Mouse (Mus musculus): ENCODE data around the gene Sds. TPM values are rescaled to one million over a fixed set of nuclear protein-coding genes. Genes with fewer than 3 reads are reported as not detected.

Sds gene
- total and polyA plus RNA-seq, 2 experiments from 2014 or later, result 0.20 TPM; not detected in 1

- TF ChIP-seq CTCF (IDR thresholded peaks at IDR 0.05; ENCODE audit: low read depth), result no peak
- DNase-seq (ENCODE audit: low spot score), result no peak
- H3K36me3 ChIP-seq (ENCODE audit: insufficient read depth, low read length), result 0 out of 2 replicates have a peak, but pooled peaks cover 5% of the 10 kb centered on the region
- no peak overlapping the region for H3K4me3 ChIP-seq (ENCODE audit: low read length)
- H3K27ac ChIP-seq, result no peak overlapping the region
- no peak overlapping the region for H3K9ac ChIP-seq (replicated peaks; ENCODE audit: low read length)
- H3K9me3 ChIP-seq (ENCODE audit: low read length), result no peaks in the 10 kb centered on the region
- 74% methylated on average over 4 of the region's 4 CpGs for WGBS
- H3K27me3 ChIP-seq (ENCODE audit: insufficient read depth, low read length), result no peaks in the 10 kb centered on the region
- H3K4me1 ChIP-seq (ENCODE audit: insufficient read depth, low read length), result no peaks in the 10 kb centered on the region
- H3K4me2 ChIP-seq (ENCODE audit: low read depth, low read length), result no peak overlapping the region
- ATAC-seq, result no peak
Measured at GRCm38 (mm10) chr5:120479538-120479937, 3.2 kb downstream of the Sds start.

DNA sequence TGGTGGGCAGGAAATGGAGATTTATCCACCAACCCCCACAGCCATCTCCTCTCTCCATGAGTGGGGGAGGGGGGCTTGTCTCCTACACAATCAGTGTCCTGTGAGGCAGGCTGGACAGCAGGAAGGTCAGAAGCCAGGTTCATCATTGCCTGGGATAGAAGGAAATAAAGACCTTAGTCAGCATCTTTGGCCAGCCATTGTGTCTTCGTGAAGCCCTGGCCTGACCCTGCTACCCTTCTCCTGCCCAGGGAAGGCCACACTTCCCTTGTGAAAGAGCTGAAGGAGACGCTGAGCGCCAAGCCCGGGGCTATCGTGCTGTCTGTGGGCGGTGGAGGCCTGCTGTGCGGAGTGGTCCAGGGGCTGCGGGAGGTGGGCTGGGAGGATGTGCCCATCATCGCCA, 4.9 kb downstream of the Sds start:
- Histone ChIP-seq H3K4me2 (ENCODE audit: low read depth, low read length) (no peak overlapping the region), H3K9ac (replicated peaks; ENCODE audit: low read length) (no peak overlapping the region), H3K4me1 (ENCODE audit: insufficient read depth, low read length) (no peaks in the 10 kb centered on the region), H3K4me3 (ENCODE audit: low read length) (no peak overlapping the region), H3K36me3 (ENCODE audit: insufficient read depth, low read length) (peaks cover 17% of the 10 kb centered on the region; the same call in 1 of the 2 replicates), H3K27me3 (ENCODE audit: insufficient read depth, low read length) (no peaks in the 10 kb centered on the region), H3K9me3 (ENCODE audit: low read length) (no peaks in the 10 kb centered on the region), H3K27ac (no peak overlapping the region)
- DNase-seq (ENCODE audit: low spot score) (no peak), ATAC-seq (no peak)
- WGBS, result 49% methylated on average over 9 of the region's 9 CpGs
- TF ChIP-seq CTCF (IDR thresholded peaks at IDR 0.05; ENCODE audit: low read depth), result no peak

DNA sequence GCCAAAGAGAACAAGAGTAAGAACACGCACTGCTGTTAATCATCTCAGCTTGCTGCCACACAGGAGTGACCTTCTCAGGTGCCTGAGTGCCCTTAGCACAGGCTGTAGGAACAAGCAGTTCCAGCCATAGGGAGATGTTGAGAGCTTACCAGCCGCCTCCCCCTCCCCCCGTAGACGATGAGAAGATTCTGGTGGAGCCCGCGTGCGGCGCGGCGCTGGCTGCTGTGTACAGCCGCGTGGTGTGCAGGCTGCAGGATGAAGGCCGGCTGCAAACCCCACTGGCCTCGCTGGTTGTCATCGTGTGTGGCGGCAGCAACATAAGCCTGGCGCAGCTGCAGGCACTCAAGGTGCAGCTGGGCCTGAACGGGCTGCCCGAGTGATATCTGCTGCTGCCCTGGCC, 7.1 kb downstream of the Sds start:
- Histone ChIP-seq H3K9me3 (ENCODE audit: low read length) (no peaks in the 10 kb centered on the region), H3K4me2 (ENCODE audit: low read depth, low read length) (no peak overlapping the region), H3K4me1 (ENCODE audit: insufficient read depth, low read length) (no peaks in the 10 kb centered on the region), H3K27ac (no peak overlapping the region), H3K9ac (replicated peaks; ENCODE audit: low read length) (no peak overlapping the region), H3K4me3 (ENCODE audit: low read length) (no peak overlapping the region), H3K27me3 (ENCODE audit: insufficient read depth, low read length) (no peaks in the 10 kb centered on the region), H3K36me3 (ENCODE audit: insufficient read depth, low read length) (peaks cover 34% of the 10 kb centered on the region)
- no peak for DNase-seq (ENCODE audit: low spot score)
- ATAC-seq, result no peak
- TF ChIP-seq CTCF (IDR thresholded peaks at IDR 0.05; ENCODE audit: low read depth), result no peak
- WGBS, result 85% methylated on average over 19 of the region's 19 CpGs

DNA sequence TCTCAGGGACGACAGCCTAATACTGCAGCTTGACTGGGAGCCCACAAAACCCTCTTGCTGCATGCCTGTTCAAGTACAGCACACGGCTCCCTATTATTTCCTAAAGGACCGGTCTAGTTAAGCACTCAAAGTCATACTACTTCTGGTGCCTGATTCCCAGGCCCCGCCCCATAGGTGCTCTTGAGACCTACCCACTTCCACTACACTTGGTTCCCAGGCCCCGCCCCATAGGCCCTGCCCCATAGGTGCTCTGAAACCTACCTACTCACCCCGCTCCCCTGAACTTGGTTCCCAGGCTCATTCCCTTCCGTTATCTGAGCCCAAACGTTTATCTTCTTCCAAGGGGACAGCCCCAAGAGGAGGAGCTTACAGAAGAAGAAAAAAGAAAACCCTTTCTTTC, 11.5 kb downstream of the Sds start:
- WGBS, result 88% methylated on average over 8 of the region's 8 CpGs
- no peak overlapping the region for H3K9ac ChIP-seq (replicated peaks; ENCODE audit: low read length)

GRCm38 (mm10) chr5:120490679-120491192, 14.4 kb downstream of the Sds start:
- DNase-seq (ENCODE audit: low spot score) (peak; percentile 80), ATAC-seq (peak; percentile 70)
- no peak overlapping the region for H3K9ac ChIP-seq (replicated peaks; ENCODE audit: low read length)
- H3K27me3 ChIP-seq (ENCODE audit: insufficient read depth, low read length), result no peaks in the 10 kb centered on the region
- H3K36me3 ChIP-seq (ENCODE audit: insufficient read depth, low read length), result peaks cover 25% of the 10 kb centered on the region
- H3K4me1 ChIP-seq (ENCODE audit: insufficient read depth, low read length), result no peaks in the 10 kb centered on the region
- peak overlapping the region; percentile 32; the same call in 1 of the 2 replicates for H3K27ac ChIP-seq
- WGBS, result 51% methylated on average over 8 of the region's 8 CpGs
- no peak for TF ChIP-seq CTCF (IDR thresholded peaks at IDR 0.05; ENCODE audit: low read depth)
- no peaks in the 10 kb centered on the region for H3K9me3 ChIP-seq (ENCODE audit: low read length)
- no peak overlapping the region for H3K4me2 ChIP-seq (ENCODE audit: low read depth, low read length)
- H3K4me3 ChIP-seq (ENCODE audit: low read length), result no peak overlapping the region

More for the DNA sequence above, 11.5 kb downstream of the Sds start:
- DNase-seq (ENCODE audit: low spot score), result no peak
- no peak for ATAC-seq
- no peak overlapping the region for H3K4me2 ChIP-seq (ENCODE audit: low read depth, low read length)
- H3K4me3 ChIP-seq (ENCODE audit: low read length), result no peak overlapping the region
- H3K9me3 ChIP-seq (ENCODE audit: low read length), result no peaks in the 10 kb centered on the region
- TF ChIP-seq CTCF (IDR thresholded peaks at IDR 0.05; ENCODE audit: low read depth), result no peak
- peaks cover 38% of the 10 kb centered on the region for H3K36me3 ChIP-seq (ENCODE audit: insufficient read depth, low read length)
- H3K4me1 ChIP-seq (ENCODE audit: insufficient read depth, low read length), result no peaks in the 10 kb centered on the region
- no peak overlapping the region for H3K27ac ChIP-seq
- no peaks in the 10 kb centered on the region for H3K27me3 ChIP-seq (ENCODE audit: insufficient read depth, low read length)

DNA sequence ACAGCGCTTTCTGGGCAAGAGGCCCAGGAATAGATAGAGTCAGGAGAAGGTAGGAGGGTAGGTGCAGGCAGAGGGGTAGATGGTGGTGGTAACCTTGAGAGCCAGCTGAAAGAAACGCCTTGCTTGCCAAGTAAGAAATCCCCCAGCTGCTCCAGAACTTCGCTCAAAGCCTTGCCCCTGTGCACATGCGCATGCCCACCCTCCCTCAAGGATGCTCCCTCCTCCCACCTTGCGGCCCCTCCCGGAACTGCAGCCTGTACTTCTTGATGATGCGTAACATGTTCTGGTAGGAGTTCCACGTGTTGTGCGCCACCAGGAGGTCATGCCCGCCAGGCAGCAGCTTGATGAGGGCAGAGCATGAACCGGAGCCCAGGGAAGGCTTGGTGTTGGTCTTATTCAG, 16.1 kb downstream of the Sds start:
- Histone ChIP-seq H3K27ac (no peak overlapping the region), H3K4me3 (ENCODE audit: low read length) (no peak overlapping the region)
- WGBS, result 60% methylated on average over 11 of the region's 11 CpGs

DNA sequence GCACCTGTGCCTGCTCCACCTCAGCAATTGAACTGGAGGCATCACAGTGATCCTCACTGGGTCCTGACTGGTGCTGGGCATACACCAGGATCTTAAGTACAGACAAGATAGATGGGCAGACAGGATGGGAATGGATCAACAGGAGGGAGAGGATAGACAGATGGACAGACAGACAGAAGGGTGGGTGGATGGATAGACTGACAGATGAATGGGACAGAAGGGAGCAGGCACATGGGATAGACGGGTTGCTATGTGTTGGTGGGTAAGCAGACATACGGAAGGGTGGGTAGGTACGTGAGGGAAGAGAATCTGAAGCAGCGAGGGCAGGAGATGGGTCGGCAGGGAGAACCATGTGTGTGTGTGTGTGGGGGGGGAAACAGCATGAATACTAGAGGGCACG, 17.1 kb downstream of the Sds start:
- WGBS, result 80% methylated on average over 6 of the region's 6 CpGs
- TF ChIP-seq CTCF (IDR thresholded peaks at IDR 0.05; ENCODE audit: low read depth), result no peak

More for the DNA sequence above, 16.1 kb downstream of the Sds start:
- peak; percentile 69 for DNase-seq (ENCODE audit: low spot score)
- no peak; the same call in 1 of the 2 replicates for ATAC-seq
- Histone ChIP-seq H3K27me3 (ENCODE audit: insufficient read depth, low read length) (no peaks in the 10 kb centered on the region), H3K9ac (replicated peaks; ENCODE audit: low read length) (no peak overlapping the region), H3K9me3 (ENCODE audit: low read length) (no peaks in the 10 kb centered on the region), H3K4me1 (ENCODE audit: insufficient read depth, low read length) (no peaks in the 10 kb centered on the region), H3K36me3 (ENCODE audit: insufficient read depth, low read length) (peaks cover 11% of the 10 kb centered on the region; the same call in 1 of the 2 replicates), H3K4me2 (ENCODE audit: low read depth, low read length) (no peak overlapping the region)
- peak; percentile 82 for TF ChIP-seq CTCF (IDR thresholded peaks at IDR 0.05; ENCODE audit: low read depth)

More for the DNA sequence above, 17.1 kb downstream of the Sds start:
- Histone ChIP-seq H3K4me3 (ENCODE audit: low read length) (no peak overlapping the region), H3K27ac (no peak overlapping the region), H3K4me1 (ENCODE audit: insufficient read depth, low read length) (no peaks in the 10 kb centered on the region), H3K36me3 (ENCODE audit: insufficient read depth, low read length) (0 out of 2 replicates have a peak, but pooled peaks cover 6% of the 10 kb centered on the region), H3K27me3 (ENCODE audit: insufficient read depth, low read length) (no peaks in the 10 kb centered on the region), H3K4me2 (ENCODE audit: low read depth, low read length) (no peak overlapping the region), H3K9me3 (ENCODE audit: low read length) (no peaks in the 10 kb centered on the region), H3K9ac (replicated peaks; ENCODE audit: low read length) (0 out of 2 replicates have a peak overlapping the region, but pooled peaks have one; percentile 21)
- ATAC-seq (no peak), DNase-seq (ENCODE audit: low spot score) (no peak)
